Mouse (Mus musculus): ENCODE measurements at regions not wholly inside any gene's neighbourhood (a gene's known extent, or its start where the extent isn't known, plus 50 kb on each side); places are given as distances from the start of the nearest gene placed in this dataset.
A peak's percentile ranks its signal among the peaks of the same experiment; 100 is the strongest.

DNA sequence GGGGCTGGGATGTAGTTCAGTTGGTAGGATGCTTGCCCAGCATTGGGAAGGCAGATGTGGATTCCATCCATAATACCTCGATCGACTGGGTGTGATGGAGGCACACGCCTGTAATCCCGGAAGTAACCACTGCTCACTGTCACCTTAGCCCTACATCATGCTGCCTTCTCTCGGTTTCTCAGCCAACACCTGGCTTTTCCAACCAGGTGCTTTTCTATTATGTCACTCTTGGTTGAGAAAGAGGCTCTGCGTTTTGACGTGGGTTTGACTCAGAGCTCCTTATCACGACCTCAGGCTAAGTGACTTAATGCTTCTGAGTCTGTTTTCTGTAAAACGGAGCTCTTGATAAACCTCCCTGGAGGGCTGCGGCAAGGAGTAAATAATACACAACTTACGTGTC lies 126.2 kb upstream of the Adgrl2 start:
- TF ChIP-seq EP300 (IDR thresholded peaks at IDR 0.05; ENCODE audit: insufficient read depth, low read depth, low read length), result 0 out of 2 replicates have a peak, but pooled peaks have one; percentile 25
- TF ChIP-seq CTCF (IDR thresholded peaks at IDR 0.05; ENCODE audit: low read depth, low read length), result no peak
